Mouse (Mus musculus) spleen, postnatal 10 days (tissue): ENCODE measurements around the gene Schip1.

Experiments used
- DNase-seq, 2 experiments: peaks; one replicate each; pipeline ENCODE4 v3.0.0; 2021 to 2022; ENCODE audit warnings: low spot score in 2 of 2

Gene Schip1

DNA sequence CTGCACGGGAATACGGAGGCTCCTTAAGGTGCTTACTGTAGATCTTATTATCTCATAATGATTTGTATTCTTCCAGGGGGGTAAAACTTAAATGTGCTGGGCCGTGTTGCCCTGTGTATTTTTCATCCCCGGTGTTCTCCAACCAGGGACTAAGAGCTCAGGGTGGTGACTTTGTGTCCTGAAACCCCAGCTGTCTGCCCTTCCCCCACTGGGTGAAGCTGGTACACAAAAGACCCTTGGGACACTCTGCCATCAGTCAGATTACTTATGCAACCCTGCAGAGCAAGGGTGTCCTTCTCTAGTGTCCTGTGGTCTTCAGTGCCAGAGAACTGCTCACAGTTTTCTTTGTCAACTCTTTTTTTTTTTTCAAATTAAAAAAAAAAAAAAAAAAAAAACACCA lies 520.6 kb downstream of the Schip1 start:
- no peak for DNase-seq

DNA sequence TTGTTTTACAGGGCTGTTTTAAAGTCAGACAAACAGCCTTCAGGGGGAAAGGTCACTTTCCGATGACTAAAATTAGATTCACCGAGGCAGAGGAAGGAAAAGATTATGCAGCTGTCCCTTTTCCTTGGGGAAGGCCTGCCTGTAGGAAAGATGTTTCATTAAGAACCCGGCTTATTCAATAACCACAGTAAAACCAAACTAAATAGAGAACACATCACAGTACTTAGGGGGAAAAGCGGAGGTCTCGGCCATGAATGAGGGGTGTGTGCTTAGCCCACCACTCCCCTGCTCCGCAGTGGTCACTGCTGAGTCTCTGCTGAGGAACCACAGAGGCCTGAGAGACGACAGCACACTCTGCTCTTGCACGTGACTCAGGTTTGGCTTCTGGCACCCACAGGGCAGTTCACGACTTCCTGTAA lies 522.1 kb downstream of the Schip1 start:
- no peak for DNase-seq

DNA sequence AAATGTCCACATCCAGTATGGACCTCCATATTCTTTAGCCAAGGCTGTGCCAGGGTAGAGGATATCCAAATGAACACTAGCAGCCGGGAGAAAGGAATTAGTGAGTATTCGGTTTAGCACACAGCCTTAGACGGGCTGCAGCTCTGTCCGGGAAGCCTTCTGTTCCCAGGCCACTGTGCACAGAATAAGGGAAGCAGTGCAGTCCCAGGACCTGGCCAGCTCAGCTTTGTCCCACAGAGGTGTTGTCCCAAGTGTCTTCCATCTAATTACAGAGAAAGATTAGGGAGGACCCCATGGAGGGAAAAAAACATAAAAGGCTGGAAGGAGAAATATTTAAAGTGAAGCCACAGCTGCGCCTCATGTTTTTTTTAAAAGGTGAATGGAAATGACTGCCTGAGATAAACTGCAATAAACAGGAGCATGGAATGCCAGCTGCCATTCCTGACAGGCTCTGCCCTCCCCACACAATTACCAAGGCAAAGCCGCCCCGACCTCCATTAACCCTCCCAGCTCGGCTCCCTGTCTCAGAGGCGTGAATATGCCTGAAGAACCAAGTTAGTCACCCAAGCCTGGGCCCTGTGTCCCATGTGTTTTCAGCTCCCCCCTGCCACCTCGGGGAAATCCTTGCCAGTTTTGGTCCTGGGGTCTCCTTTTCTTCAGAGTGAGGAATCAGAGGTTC lies 523.1 kb downstream of the Schip1 start:
- DNase-seq, result no peak

DNA sequence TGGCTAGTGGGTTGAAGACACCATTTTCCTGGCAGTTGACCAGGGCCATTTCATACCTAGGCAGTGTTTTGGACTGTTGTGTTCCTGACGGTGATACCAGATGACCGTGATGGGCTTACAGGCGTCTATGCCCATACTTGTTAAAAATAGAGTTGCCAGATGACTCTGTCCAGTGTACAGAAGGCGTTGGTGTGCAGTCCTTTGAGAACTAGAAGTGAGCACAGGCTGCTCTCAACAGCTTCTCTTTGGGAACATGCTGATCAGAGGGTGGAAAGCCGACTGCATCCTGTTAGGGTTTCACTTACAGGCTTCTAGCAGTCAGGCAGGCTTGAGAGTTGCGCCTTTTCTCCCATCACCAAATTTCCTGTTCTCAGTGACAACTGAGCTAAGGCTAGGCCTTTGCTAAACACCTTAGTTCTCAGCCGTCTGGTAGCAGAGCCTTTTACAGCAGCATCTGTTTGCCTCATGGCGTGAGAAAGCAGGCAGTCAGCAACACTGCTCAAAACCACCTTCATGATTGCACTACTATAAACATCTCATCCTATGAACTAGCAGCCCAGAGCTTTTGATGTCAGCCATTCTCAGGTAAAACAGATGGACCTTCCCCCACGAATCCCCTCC lies 524.7 kb downstream of the Schip1 start:
- DNase-seq, result no peak

DNA sequence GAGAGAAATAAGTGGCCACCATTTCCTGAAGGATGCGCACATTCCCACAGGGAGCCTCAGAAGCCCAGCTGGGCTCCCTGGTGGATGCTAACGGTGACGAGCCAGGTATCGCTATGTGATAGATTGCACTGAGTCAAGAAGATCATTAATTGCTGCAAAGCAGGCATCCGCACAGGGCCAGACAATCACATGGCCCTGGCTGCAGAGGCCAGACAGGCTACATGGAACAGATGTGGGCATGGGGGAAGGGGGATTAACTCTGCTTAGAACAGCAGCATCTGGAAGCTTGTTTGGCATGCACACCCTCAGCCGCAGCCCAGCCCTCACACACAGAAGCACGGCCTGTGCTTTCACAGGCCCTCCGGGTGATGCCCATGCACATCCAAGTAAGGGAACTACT lies 525.8 kb downstream of the Schip1 start:
- DNase-seq, result no peak

DNA sequence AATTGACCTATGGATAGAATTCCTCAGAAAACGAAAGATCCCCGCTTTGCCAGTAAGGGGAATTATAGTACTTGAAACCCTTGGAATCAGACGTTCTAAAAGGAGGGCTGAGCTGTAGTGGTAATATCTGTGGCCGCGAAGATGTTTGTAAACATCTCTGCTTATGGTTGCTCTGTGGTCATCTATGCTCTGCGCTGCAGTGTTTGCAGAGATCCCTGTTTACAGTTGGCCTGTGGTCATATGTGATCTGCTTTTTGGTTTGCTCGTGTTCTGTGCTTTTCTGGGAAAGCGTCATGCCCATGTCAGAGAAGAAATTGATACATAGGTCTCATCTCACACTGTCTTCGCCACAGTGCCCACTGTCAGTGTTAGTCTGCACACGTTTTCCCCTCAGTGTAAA lies 528.0 kb downstream of the Schip1 start:
- no peak for DNase-seq

DNA sequence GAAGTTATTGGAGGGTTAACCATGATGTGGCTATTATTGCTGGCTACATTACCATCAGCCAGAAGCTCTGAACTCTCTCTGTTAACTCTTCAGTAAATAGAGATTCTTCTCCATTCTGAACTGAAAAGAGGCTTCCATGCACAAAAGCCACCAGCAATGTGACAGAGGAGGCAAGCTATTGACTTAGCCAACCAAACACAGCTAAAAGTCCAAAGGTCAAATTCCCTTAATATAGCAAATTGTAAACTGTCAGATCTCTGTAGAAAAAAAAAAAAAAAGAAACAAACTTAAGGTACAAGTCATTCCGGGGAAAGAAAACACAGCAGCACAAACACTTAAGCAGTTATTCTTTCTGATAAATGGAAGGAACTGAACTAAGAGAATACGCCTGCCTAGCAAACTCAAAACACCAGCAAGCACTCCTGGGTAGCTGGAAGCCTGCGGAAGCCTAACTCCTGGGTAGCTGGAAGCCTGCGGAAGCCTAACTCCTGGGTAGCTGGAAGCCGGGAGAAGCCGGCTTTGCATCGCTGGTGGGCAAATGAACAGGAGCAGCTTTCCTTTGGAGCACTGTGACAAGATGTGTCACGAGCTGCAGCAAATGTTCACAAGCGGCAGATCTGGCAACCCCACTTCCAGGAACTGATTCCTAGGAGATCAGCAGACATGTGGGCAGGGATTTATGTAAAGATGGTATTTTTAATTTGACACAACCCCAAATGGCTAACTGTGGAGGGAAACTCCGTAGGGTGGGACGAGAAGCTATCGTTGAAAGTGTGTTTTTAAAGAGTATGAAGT lies 528.7 kb downstream of the Schip1 start:
- DNase-seq, result no peak

DNA sequence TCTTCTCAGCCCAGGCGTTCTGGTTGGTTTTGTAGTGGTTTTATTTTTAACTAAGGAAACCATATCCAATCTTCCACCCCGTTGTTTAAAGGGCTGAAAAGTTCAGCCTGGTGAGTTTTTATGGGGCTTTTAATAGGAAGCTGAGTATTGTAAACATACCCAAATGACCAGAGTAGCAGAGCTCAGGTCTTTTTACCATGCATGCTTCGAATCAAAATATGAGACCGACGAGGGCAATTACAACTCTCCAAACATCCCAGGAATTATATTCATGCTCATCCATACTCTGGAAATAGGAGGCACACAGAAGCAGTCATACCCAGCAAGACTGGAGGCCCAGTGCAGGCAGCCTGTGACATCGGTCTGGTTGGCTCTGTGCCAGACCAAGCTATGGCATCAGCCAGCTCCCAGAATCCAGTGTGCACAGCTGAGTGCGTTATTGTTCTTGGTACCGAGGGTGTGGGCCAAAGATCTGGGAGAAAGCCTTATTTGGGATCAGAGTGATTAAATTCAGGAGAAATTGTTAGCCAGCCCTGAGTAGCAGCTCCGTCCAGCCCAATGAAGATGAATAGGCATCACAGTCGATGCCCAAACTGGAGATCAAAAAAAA lies 530.8 kb downstream of the Schip1 start:
- no peak for DNase-seq

DNA sequence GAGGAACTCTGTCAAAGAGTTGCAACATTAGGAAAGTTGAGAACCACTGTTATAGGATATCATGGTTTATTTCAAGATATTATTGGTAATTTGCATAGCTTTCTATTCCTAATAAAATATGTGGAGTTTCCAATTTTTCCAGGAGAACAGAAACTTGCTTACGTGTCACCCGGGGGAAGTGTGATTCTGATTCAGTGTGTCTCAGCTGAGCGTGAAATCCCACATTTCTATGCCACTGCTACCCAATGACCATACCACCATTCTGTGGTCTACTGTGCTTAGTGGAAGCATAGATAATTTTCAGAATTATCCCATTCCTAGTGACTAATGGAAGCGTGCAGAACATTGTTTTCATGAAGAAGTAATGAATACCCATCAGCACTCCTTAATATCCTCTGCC lies 532.3 kb downstream of the Schip1 start:
- no peak for DNase-seq

DNA sequence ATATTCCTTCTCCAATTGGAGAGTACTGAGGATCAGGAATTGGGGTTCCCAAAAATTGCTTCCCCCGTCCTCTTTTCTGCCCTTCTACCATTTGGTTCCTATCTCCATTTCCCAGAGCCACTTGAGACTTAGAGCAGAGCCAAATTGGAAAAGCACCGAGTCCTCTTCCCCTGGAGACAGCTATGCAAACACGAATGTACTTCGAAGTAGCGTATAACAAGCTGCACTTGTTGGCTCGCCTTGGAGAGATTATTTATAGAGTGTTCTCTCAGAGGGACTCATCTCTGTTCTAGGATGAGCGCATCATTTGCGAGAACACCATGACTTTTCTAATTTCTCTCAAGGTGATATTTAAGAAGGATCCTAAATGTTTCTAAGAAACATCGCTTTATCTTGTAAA lies 538.3 kb downstream of the Schip1 start:
- no peak for DNase-seq

DNA sequence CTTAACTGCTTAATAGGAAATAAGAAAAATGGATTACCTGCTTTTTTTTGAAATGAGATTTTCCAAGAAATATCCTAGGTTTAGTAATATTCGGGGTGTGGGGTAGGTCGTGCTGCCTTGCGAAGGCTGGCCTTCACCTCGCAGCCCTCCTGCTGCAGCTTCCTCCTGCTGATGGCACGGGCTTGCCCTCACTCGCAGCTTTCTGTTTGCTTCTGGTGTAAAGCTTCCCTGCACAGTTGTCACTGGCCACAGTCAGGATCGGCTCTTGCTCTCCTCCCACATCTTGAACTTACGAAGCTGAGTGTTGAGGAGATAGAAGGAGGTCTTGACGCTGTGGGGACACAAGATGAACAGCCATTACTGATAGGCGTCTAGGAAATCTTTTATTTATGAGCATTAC lies 539.9 kb downstream of the Schip1 start:
- no peak for DNase-seq

DNA sequence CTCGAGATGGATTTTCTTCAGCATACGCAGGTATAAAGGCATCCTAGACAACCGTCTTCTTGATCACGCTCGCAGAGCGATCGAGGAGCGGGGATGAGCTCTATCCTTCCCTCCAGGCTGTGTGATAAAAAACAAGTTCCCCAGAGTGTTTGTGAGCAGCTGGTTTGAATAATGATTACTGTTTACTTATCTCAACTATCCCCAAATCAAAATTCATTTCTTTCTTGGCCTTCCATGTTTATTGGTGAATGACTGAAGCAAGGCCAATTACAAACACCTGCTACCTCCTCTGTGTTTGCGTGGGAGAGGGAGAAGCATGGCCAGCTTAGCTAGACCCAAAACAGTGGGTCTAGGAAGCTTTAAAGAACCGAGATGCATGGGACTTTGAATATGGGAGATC lies 540.4 kb downstream of the Schip1 start:
- no peak for DNase-seq

DNA sequence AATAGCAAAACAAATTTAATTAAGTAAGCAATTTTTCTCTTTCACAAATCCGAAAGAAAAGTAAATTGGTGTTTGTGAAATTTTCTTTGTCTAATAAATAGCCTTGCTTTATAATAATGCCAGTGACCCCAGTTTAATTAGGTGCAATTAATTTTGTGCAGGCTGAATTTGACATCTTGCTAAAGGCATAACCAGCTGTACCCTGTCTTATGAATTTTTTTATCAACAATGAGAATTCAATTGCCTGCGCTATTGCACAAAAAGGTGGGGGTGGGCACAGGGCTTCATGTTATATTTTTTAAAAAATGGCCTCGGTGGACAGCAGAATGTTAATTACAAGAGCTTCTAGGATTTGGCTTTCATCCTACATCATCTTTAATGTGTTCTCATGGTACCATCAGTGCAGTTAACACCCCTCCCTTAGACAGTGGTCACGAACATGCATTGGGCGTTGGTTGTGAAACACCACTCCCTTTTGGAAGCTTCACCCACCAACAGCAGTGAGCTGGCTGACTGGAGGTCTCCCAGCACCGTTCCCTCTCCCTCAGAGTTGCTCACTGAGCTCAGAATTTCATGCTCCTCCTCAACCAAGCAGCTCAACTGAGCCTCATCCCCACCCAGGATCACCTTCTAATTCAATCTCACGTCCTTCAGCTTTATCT lies 541.5 kb downstream of the Schip1 start:
- DNase-seq, result no peak

DNA sequence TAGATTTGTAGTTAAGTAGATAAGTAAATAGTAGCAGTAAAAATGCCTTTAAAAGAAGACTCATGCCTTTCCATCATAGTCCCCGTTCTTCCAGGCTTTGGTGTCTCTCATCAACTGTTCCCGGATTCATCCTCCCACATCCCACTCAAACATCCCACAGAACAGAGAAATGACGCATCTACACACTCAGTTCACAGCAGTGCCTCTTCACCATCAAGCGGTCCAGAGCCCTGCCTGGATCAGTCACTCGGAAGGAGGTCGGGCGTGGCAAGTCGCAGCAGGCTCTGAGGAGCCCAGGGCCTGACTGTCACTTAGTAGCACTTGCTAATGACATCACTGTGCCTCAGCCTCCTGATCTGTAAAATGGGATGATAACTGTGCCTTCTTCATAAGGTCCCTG lies 542.1 kb downstream of the Schip1 start:
- DNase-seq, result no peak

DNA sequence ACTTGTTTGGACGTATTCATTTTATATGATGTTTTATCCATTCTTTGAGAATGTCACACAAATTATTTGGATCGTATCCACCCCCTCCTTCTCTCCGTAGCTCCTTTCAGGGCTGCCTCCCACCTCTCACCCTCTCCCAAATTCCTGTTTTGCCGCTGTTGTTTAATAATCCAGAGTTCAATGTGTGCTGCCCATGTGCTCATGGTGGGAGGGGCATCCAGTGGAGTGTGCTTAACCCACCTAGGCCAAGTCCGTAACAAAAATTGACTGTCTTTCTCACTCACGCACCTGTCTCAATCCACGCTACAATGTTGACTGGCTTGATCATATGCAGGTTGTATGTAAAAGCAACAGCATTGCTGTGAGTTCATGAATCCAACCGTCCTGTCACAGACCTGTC lies 542.7 kb downstream of the Schip1 start:
- no peak for DNase-seq

DNA sequence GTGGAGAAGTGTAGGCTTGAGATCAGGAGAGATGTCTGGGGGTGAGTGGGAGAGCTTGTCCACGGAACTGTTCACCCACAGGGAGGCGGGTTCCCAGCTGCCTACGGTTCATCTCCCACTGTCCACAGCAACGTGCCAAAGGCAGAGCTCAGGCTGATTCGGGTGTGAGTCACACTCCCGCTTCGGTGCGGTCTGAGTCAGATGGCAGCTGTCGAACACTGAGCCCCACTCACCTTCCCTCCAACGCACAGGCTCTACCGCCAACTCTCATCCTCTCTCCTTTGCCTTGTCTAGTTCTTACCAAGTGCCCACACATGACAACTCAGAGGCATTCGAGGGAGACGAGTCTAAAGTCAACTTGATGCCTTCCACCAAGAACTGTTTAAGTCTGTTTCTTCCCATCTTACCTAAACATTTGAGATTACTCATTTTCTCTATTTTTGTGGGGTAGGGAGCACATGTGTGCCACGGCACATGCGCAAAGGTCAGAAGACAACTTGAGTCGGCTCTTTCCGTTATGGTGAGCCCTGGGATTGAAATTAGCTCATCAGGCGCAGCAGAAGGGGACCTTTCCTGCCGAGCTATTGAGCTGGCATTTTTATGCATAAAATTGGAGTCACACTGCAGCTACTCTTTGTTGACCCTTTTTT lies 544.4 kb downstream of the Schip1 start:
- DNase-seq, result no peak

DNA sequence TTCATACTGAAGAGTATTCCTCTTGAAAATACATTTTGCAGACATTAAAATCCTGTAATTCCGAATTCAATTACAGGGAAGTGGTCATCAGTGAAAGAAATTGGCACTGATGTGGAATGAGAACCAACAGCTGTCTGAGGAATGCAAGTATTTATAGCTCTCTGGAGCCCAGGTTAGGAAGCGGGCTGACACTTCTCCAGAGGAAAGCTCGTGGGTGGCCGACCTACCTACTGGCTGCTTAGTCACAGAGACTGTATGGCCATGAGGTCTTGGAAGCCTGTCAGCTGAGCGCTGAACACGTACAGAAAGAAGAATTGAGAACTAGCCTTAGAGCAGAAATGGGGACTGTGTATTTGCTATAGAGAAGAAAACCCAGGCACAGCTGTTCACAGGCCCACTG lies 545.4 kb downstream of the Schip1 start:
- no peak for DNase-seq

DNA sequence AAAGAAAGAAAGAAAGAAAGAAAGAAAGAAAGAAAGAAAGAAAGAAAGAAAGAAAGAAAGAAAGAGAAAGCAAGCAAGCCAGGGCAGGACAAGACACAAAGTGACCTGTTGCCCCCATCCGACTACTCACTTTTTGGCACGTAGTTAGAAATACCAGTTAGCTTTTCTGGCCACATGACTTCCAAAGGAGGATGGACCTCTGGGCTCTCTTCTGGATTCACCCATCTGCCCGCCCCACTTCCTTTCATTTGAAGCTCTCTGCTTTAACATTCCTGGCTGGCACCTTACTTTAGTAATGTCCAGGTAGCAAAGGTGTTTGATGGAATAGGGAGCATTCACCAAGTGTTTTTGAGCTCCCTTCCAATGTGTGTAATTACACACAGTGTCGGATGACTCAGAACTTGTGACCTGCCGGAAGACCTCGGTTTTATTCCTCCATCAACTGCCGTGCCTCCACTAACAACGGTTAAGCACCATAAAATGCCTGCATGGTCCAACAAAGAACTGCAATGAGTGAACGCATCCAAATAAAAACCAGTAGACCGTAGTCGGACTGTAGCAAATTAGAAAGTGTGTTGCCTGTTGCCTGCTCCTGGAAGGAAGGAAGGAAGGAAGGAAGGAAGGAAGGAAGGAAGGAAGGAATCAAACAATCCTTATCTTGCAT lies 546.1 kb downstream of the Schip1 start:
- no peak for DNase-seq

DNA sequence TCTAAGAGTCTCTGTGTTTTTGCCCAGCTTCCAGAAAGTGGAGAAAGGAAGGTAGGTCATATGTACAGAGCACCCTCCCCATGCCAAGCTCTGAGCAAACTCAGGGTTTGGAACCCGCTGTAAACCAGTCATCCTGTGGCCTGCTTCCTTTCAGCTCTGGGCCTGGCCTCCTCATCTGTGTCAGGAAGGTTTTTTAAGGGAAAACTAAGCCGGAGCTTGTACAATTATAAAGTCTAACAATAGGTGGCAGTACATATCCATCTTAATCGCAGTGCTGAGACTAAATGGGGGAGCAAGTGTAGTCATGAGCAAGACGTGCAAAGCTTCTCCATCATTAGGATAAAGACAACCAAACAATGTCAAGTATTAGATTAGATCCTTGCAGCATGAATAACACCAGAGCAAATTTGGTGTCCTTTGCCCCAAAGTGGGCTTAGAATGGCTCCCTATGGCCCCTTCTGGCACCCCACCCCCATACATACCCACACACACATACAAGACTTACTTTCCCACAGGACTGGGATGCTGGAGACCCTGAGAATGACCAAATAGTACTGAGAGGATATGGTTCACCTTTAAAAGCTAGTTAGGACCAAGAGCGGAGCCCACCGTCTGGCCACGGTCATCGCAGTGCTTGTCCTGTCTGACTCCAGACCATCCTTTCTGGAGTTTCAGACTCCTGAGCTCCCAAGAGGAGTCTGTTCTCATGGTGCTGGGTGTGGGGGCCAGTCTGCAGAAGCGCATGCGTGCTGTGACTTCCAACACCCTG lies 550.6 kb downstream of the Schip1 start:
- no peak for DNase-seq

DNA sequence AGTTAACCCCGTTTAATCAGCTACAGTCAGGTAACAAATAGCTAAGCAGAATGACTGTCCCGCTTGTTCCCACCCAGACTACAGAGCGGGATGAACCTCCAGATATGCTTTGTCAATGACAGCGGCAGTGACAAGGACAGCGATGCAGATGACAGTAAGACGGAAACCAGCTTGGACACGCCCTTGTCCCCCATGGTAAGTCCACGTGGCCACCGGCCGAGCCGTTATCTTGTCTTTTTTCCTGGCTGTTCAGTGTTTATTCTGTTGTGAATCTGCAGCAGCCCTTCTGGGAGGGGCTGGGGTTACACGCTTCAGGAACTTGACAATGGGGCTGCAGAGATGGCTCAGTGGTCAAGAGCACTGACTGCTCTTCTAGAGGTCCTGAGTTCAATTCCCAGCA lies 551.8 kb downstream of the Schip1 start:
- DNase-seq, result no peak
